Mouse (Mus musculus) CD4-positive naive resting alpha-beta T cell, adult 57 days (primary cell): Measurements from ENCODE around the gene Ccnb1. TPM values are rescaled to one million over a fixed set of nuclear protein-coding genes. Genes with fewer than 3 reads are reported as not detected.

Experiments
- total RNA-seq: library from RNA; stranded (reverse); gene quantifications from one replicate; pipeline ENCODE4 v1.2.4, GENCODE M21; 2023

Gene Ccnb1
- 1.9 TPM for total RNA-seq

GRCm38 (mm10) chr13:100786414-100786867 lies at the start of gene Ccnb1:
Ccnb1 (minus strand) TSS chr13:100786570.

GRCm38 (mm10) chr13:100832741-100833639 lies 46.6 kb upstream of the Ccnb1 start, which contains the start of gene Slc30a5:
Slc30a5 (minus strand) TSS chr13:100833427.

GRCm38 (mm10) chr13:100775252-100776055 lies 10.9 kb downstream of the Ccnb1 start, which contains the start of gene Cenph:
Cenph (minus strand) TSS chr13:100775899.

GRCm38 (mm10) chr13:100744036-100744744 lies 42.2 kb downstream of the Ccnb1 start, which contains the start of gene Mrps36:
Mrps36 (minus strand) TSS chr13:100744659.

GRCm38 (mm10) chr13:100730861-100731176 lies 55.6 kb downstream of the Ccnb1 start, which contains the start of gene Cdk7:
Cdk7 (minus strand) TSS chr13:100730939.

Other genes with a start within 250 kb of the Ccnb1 start
- not detected for gene Ocln, start 233.9 kb downstream of the Ccnb1 start, total RNA-seq
- 4.6 TPM for gene Marveld2, start 169.6 kb downstream of the Ccnb1 start, total RNA-seq
- 60.8 TPM for gene Ak6, start 135.6 kb downstream of the Ccnb1 start, total RNA-seq
- gene Rad17, start 135.5 kb downstream of the Ccnb1 start, total RNA-seq = 17.6 TPM
- 8.3 TPM for gene Taf9, start 135.0 kb downstream of the Ccnb1 start, total RNA-seq
- gene Ccdc125, start 116.9 kb downstream of the Ccnb1 start, total RNA-seq = 13.2 TPM
- 31.3 TPM for gene Cdk7, start 55.6 kb downstream of the Ccnb1 start, total RNA-seq
- gene Mrps36, start 41.9 kb downstream of the Ccnb1 start, total RNA-seq = 20.4 TPM
- not detected for gene Cenph, start 10.7 kb downstream of the Ccnb1 start, total RNA-seq
- gene Slc30a5, start 46.9 kb upstream of the Ccnb1 start, total RNA-seq = 45.0 TPM